In the genomic region with DNA sequence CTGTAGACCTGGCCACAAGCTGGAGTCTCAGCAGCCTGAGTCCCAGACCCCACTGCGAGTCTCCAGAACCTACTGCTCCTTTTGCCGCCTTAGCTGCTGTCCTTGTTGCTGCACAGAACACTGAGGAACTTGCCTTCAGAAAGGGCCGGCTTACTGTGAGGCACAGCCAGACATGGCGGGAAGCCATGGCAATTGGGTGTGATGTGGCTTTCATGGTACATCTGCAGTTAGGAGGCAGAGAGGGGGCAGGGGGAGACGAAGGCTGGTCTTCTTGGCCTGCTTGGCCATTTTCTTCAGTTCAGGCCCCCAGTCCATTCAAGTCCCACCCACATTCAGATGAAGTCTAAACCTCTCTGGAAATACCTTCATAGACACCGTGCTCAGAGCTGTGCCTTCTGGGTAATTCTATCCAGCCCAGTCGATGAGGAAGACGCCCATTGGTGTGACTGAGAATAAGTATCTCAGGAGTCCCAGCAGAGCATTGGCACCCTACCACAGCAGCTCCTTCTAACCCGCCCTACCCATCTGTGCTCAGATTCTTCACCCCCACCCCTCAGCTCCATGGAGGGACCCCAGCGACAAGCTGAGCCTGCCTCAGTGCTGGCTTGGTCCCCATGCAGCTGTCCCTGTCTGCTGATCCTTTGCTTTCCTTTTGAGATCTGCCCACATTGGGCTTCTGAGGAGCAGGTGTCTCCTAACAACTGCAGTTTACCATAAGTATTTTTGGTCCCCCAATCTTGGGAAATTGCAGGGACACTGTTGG, we compare ENCODE assay signal across 17 mouse cellular contexts. TPM values are rescaled to one million over a fixed set of nuclear protein-coding genes. Genes with fewer than 3 reads are reported as not detected.
DNase-seq lines count a peak whose midpoint lies in the region; ATAC-seq lines count a peak whose summit lies in the region.
"Had no signal": no experiment of that assay in that cellular context is flagged by ENCODE, and none has a peak within 500 bp of the region (broad histone marks: within the 10 kb centered on the region; RNA-seq: fewer than 3 reads in every experiment).

No protein-coding gene starts in this region.

- H3K9ac ChIP-seq in forebrain, embryonic 14.5 days (ENCODE audit: low read length), result no peak overlapping the region
- no peak overlapping the region for H3K9ac ChIP-seq in forebrain, embryonic 12.5 days
- H3K9ac ChIP-seq in limb, embryonic 13.5 days, result no peak overlapping the region
- no peak overlapping the region for H3K9ac ChIP-seq in intestine, embryonic 16.5 days (ENCODE audit: low read depth, low read length)
- H3K9ac ChIP-seq: liver, embryonic 13.5 days; neural tube, embryonic 13.5 days had no signal

- WGBS in forebrain, embryonic 14.5 days, result 74% methylated on average over 10 of the region's 10 CpGs
- 85% methylated on average over 10 of the region's 10 CpGs for WGBS in forebrain, embryonic 12.5 days
- WGBS in limb, embryonic 13.5 days, result 86% methylated on average over 10 of the region's 10 CpGs
- WGBS in limb, embryonic 10.5 days, result 92% methylated on average over 10 of the region's 10 CpGs
- 88% methylated on average over 10 of the region's 10 CpGs for WGBS in intestine, embryonic 16.5 days

- H3K27me3 ChIP-seq in forebrain, embryonic 14.5 days (replicated peaks; ENCODE audit: control insufficient read depth, insufficient read depth, low read length), result no peaks in the 10 kb centered on the region
- H3K27me3 ChIP-seq in forebrain, embryonic 12.5 days, result no peaks in the 10 kb centered on the region
- H3K27me3 ChIP-seq in limb, embryonic 13.5 days, result no peaks in the 10 kb centered on the region
- H3K27me3 ChIP-seq in limb, embryonic 10.5 days (ENCODE audit: low read depth, poor library complexity, severe bottlenecking), result no peaks in the 10 kb centered on the region
- H3K27me3 ChIP-seq in intestine, embryonic 16.5 days (replicated peaks; ENCODE audit: control insufficient read depth, insufficient read depth, low read length), result no peaks in the 10 kb centered on the region
- H3K27me3 ChIP-seq: liver, embryonic 13.5 days; neural tube, embryonic 13.5 days had no signal

- H3K36me3 ChIP-seq in forebrain, embryonic 14.5 days (ENCODE audit: control insufficient read depth, insufficient read depth, low read length), result no peaks in the 10 kb centered on the region
- no peaks in the 10 kb centered on the region for H3K36me3 ChIP-seq in forebrain, embryonic 12.5 days (replicated peaks)
- no peaks in the 10 kb centered on the region for H3K36me3 ChIP-seq in limb, embryonic 13.5 days
- H3K36me3 ChIP-seq in limb, embryonic 10.5 days, result no peaks in the 10 kb centered on the region
- H3K36me3 ChIP-seq in intestine, embryonic 16.5 days (ENCODE audit: control insufficient read depth, insufficient read depth, low read length), result no peaks in the 10 kb centered on the region
- H3K36me3 ChIP-seq: liver, embryonic 13.5 days; neural tube, embryonic 13.5 days had no signal

- peak overlapping the region; percentile 58 for H3K27ac ChIP-seq in forebrain, embryonic 14.5 days (ENCODE audit: low read depth, low read length)
- H3K27ac ChIP-seq in forebrain, embryonic 12.5 days, result no peak overlapping the region
- H3K27ac ChIP-seq in limb, embryonic 13.5 days, result no peak overlapping the region
- H3K27ac ChIP-seq in limb, embryonic 10.5 days, result no peak overlapping the region
- H3K27ac ChIP-seq in intestine, embryonic 16.5 days (ENCODE audit: low read length), result no peak overlapping the region
- H3K27ac ChIP-seq: liver, embryonic 13.5 days; neural tube, embryonic 13.5 days had no signal

- peak; percentile 30 for ATAC-seq in forebrain, embryonic 14.5 days
- ATAC-seq in forebrain, embryonic 12.5 days (ENCODE audit: low FRiP score), result no peak
- ATAC-seq in limb, embryonic 13.5 days (ENCODE audit: low FRiP score, low read depth), result peak; percentile 61; the same call in 1 of the 2 replicates
- no peak for ATAC-seq in intestine, embryonic 16.5 days

- peak; percentile 66 for DNase-seq in forebrain, embryonic 14.5 days (ENCODE audit: low spot score)
- no peak for DNase-seq in limb, embryonic 10.5 days (ENCODE audit: low spot score)
- DNase-seq in layer of hippocampus, postnatal 10 days (ENCODE audit: low spot score in 2 of 2), result peak; percentile 46 to 49
- peak; percentile 36 to 43 for DNase-seq in right cerebral cortex, postnatal 36 days (ENCODE audit: low spot score in 2 of 2)
- DNase-seq in kidney, postnatal 4 days, result no peak
- DNase-seq: adrenal gland, adult 8-10 months; cerebellum, adult 11 months; embryo, embryonic 11 days; kidney, postnatal 25 days; liver, embryonic 13.5 days had no signal

- H3K4me1 ChIP-seq in forebrain, embryonic 14.5 days (ENCODE audit: control insufficient read depth, insufficient read depth, low read length), result peaks cover 17% of the 10 kb centered on the region
- H3K4me1 ChIP-seq in forebrain, embryonic 12.5 days, result peaks cover 28% of the 10 kb centered on the region
- peaks cover 10% of the 10 kb centered on the region for H3K4me1 ChIP-seq in limb, embryonic 13.5 days
- peaks cover 30% of the 10 kb centered on the region for H3K4me1 ChIP-seq in limb, embryonic 10.5 days
- H3K4me1 ChIP-seq in intestine, embryonic 16.5 days (ENCODE audit: control insufficient read depth, insufficient read depth, low read length), result 0 out of 2 replicates have a peak, but pooled peaks cover 3% of the 10 kb centered on the region
- H3K4me1 ChIP-seq: liver, embryonic 13.5 days had no signal

- no peaks in the 10 kb centered on the region for H3K9me3 ChIP-seq in forebrain, embryonic 14.5 days (replicated peaks; ENCODE audit: control insufficient read depth, low read length)
- H3K9me3 ChIP-seq in forebrain, embryonic 12.5 days, result no peaks in the 10 kb centered on the region
- no peaks in the 10 kb centered on the region for H3K9me3 ChIP-seq in limb, embryonic 13.5 days
- H3K9me3 ChIP-seq in limb, embryonic 10.5 days (replicated peaks), result no peaks in the 10 kb centered on the region
- H3K9me3 ChIP-seq in intestine, embryonic 16.5 days (ENCODE audit: control insufficient read depth, low read length), result no peaks in the 10 kb centered on the region; the same call in 1 of the 2 replicates
- H3K9me3 ChIP-seq: liver, embryonic 13.5 days; neural tube, embryonic 13.5 days had no signal

- no peak overlapping the region for H3K4me2 ChIP-seq in forebrain, embryonic 14.5 days (ENCODE audit: low read length)
- no peak overlapping the region for H3K4me2 ChIP-seq in forebrain, embryonic 12.5 days
- no peak overlapping the region for H3K4me2 ChIP-seq in limb, embryonic 13.5 days (replicated peaks)
- no peak overlapping the region for H3K4me2 ChIP-seq in intestine, embryonic 16.5 days (ENCODE audit: low read depth, low read length)
- H3K4me2 ChIP-seq: heart, embryonic 11.5 days; liver, embryonic 13.5 days; neural tube, embryonic 13.5 days had no signal

- no peak overlapping the region for H3K4me3 ChIP-seq in forebrain, embryonic 14.5 days (ENCODE audit: low read depth, low read length)
- H3K4me3 ChIP-seq in forebrain, embryonic 12.5 days (replicated peaks), result no peak overlapping the region
- no peak overlapping the region for H3K4me3 ChIP-seq in limb, embryonic 13.5 days
- no peak overlapping the region for H3K4me3 ChIP-seq in limb, embryonic 10.5 days
- no peak overlapping the region for H3K4me3 ChIP-seq in intestine, embryonic 16.5 days (ENCODE audit: low read length)
- H3K4me3 ChIP-seq: liver, embryonic 13.5 days; neural tube, embryonic 13.5 days had no signal

RNA-seq across cellular contexts. Expression of a gene that starts 24.2 kb away (rescaled TPM):
- polyA plus RNA-seq in forebrain, embryonic 14.5 days (2014; fragmentation: Nextera tagmentation; extraction: Ambion mirVana), result not detected in 2 replicates
- not detected in 2 replicates for polyA plus RNA-seq in forebrain, embryonic 12.5 days (2016; fragmentation: Nextera tagmentation; extraction: Ambion mirVana)
- not detected in 2 replicates for polyA plus RNA-seq in limb, embryonic 13.5 days (2015; fragmentation: Nextera tagmentation; extraction: Ambion mirVana)
- polyA plus RNA-seq in limb, embryonic 10.5 days (2016; fragmentation: Nextera tagmentation; extraction: Ambion mirVana), result not detected in 2 replicates
- total RNA-seq in layer of hippocampus, postnatal 10 days (2021), result not detected
- polyA plus RNA-seq in intestine, embryonic 16.5 days (2015; fragmentation: Nextera tagmentation; extraction: Ambion mirVana), result not detected in 2 replicates
- total RNA-seq: adrenal gland, adult 8-10 months had no signal
- polyA plus RNA-seq: frontal cortex, adult 2 months; heart, embryonic 11.5 days; liver, embryonic 13.5 days; neural tube, embryonic 13.5 days; stomach, embryonic 16.5 days had no signal

RNA-seq across cellular contexts. Expression of a gene that starts 30.1 kb away (rescaled TPM):
- 4.4 and 9.0 TPM in 2 replicates for polyA plus RNA-seq in forebrain, embryonic 14.5 days (2014; fragmentation: Nextera tagmentation; extraction: Ambion mirVana)
- 8.0 and 9.4 TPM in 2 replicates for polyA plus RNA-seq in forebrain, embryonic 12.5 days (2016; fragmentation: Nextera tagmentation; extraction: Ambion mirVana)
- polyA plus RNA-seq in limb, embryonic 13.5 days (2015; fragmentation: Nextera tagmentation; extraction: Ambion mirVana), result 13.2 and 14.0 TPM in 2 replicates
- polyA plus RNA-seq in limb, embryonic 10.5 days (2016; fragmentation: Nextera tagmentation; extraction: Ambion mirVana), result 3.9 and 7.4 TPM in 2 replicates
- 10 to 100 TPM; 63.3 to 73.1 TPM for total RNA-seq in layer of hippocampus, postnatal 10 days (2021)
- 10.6 and 11.9 TPM in 2 replicates for polyA plus RNA-seq in intestine, embryonic 16.5 days (2015; fragmentation: Nextera tagmentation; extraction: Ambion mirVana)

RNA-seq across cellular contexts. Expression of a gene that starts 35.7 kb away (rescaled TPM):
- polyA plus RNA-seq in forebrain, embryonic 14.5 days (2014; fragmentation: Nextera tagmentation; extraction: Ambion mirVana), result 0.48 and 0.70 TPM in 2 replicates
- polyA plus RNA-seq in forebrain, embryonic 12.5 days (2016; fragmentation: Nextera tagmentation; extraction: Ambion mirVana), result 0.95 and 1.1 TPM in 2 replicates
- polyA plus RNA-seq in limb, embryonic 13.5 days (2015; fragmentation: Nextera tagmentation; extraction: Ambion mirVana), result 0.89 and 1.6 TPM in 2 replicates
- polyA plus RNA-seq in limb, embryonic 10.5 days (2016; fragmentation: Nextera tagmentation; extraction: Ambion mirVana), result 0.33 and 0.59 TPM in 2 replicates
- 1 to 10 TPM; 2.2 to 2.9 TPM for total RNA-seq in layer of hippocampus, postnatal 10 days (2021)
- polyA plus RNA-seq in intestine, embryonic 16.5 days (2015; fragmentation: Nextera tagmentation; extraction: Ambion mirVana), result 0.35 and 0.56 TPM in 2 replicates
- polyA plus RNA-seq: liver, embryonic 13.5 days had no signal

Comparison
In these comparisons a context has a peak if more than half of its experiments do, and no peak if none do; other contexts are left out.
1. ATAC-seq: peak in forebrain, embryonic 14.5 days (single experiment) and limb, embryonic 13.5 days (single experiment); none in forebrain, embryonic 12.5 days (single experiment) and intestine, embryonic 16.5 days (single experiment).
2. DNase-seq: peak in forebrain, embryonic 14.5 days (single experiment), layer of hippocampus, postnatal 10 days (2 of 2) and right cerebral cortex, postnatal 36 days (2 of 2); none in limb, embryonic 10.5 days (single experiment) and kidney, postnatal 4 days (0 of 2).